Mouse (Mus musculus): ENCODE data around the gene Wrnip1.

The Wrnip1 gene

DNA sequence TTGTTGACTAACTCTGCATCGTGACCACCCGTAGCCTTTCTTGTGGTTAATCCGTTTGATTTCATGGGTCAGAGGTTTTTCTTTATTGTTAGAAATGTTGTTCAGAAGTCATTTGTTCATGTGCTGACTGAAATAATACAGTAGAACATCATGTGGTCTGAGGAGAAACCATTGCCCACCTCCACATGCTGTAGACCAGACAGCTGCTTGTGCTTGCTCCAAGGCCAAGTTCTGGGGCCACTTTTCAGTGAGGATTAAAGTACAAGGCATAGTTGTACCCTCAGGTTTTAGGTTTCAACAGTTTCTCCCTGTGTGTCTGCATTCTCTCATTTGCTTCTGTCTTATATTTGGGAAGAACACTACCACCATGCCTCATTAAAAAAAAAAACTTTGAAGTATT is 5.8 kb downstream of the Wrnip1 start:
- no peak for DNase-seq (ENCODE audit: low spot score in 2 of 2)

DNA sequence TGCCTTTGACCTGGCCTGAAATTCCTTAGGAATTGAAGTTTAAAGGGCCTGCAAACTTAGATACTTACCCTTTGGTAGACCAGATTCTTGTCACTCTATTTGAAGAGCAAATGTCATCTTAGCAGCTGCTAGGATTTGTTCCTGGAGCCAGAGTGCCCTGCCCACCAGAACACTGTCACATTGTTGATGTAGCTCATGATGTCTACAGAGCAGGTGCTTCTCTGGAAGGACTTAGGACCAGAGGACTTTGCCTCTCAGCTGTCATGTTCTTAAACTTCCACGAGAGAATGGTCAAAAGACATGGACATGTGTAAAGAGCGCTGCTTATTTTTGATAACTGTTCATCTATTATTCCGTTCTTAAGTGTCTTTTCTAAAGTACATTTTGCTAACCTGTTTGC is 17.4 kb downstream of the Wrnip1 start:
- DNase-seq (ENCODE audit: low spot score in 2 of 2): no peak

DNA sequence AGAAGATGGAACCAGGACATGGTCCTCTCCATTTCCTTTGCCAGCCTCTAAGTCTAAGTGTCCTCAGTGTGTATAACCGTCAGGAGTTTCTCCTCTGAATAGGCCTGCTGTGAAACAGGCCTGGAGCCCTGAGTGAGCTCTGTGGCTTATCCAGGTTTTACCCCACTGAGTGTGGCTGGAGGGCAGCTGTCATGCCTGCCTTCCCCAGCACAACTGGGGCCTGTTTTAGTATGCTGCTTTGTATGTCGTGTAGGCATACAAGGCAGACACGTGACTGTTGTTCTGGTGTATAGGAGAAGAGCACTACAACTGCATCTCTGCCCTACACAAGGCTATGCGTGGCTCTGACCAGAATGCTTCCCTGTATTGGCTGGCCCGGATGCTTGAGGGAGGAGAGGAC is 18.1 kb downstream of the Wrnip1 start:
- DNase-seq (ENCODE audit: low spot score in 2 of 2): no peak

DNA sequence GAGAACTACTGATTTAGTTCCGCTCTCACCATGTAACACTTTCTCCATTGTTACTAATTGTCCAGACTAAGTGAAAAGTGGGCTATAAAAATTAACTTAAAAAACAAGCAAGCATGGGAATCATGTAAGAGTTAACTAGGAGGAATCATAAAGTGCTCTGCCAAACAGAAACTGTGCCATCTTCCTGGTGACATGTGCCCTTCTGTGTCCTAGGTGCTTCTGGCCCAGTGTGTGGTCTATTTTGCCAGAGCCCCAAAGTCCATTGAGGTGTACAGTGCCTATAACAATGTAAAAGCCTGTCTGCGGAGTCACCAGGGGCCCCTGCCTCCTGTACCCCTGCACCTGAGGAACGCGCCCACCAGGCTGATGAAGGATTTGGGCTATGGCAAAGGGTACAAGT is 19.8 kb downstream of the Wrnip1 start:
- no peak for DNase-seq (ENCODE audit: low spot score in 2 of 2)

DNA sequence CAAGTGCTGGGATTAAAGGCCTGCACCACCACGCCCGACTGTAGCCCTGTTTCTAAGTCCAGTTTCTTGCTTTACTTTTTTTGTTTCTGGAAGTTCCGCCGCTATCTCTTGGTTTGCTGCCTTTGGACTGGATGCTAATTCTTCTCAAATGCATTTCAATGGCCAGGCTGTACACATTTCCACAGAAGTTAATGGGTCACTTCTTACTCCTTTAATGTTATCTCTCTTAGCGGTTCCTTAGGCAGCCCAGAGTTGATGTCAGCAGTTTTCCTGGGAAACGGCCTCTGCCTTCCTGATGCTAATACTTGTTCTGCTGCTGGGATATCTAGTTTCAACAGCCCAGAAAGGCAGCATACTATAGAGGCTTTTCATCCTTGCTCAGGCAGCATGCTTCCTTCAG is 21.3 kb downstream of the Wrnip1 start:
- no peak for DNase-seq (ENCODE audit: low spot score in 2 of 2)

DNA sequence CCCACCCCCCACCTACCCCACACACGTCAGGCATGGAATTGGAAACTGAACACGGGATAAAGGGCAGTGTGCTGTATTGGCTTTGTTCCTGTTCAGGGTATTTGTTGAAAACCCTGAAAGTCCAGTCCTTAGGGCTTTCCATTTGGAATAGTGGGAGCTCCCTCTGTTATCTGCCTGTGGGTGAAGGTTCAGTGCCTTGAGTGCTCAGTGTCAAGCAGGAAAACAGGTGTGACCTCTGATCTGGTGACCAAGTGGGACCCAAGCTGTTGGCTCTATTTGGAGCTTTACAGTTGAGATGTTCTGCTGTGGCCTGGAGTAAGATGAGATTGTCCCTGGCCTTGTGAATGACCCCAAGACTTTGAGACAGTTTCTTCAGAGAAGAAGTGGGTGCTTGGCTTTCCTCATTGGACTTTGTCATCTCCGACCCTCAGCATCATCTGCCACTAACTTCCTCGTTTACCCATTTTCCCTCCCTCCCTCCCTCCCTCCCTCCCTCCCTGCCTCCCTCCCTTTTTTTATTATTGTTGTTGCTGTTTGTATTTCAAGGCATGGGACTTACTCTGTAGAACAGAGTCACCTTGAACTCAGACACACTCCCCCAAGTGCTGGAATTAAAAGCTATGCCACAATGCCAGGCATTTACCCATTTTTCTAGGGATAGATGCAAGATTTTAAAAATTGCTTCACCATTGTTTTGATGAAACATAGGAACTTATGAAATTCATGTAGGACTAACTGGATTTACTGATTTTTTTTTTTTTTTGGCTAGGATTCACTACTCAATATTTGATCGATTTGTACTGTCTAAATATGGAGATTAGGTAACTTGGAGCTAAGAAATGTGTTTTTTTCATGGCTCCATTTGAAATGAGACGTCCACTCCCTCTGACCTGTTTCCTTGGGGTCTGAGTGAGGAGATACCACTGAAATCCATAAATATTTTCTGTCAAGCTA is 22.8 kb downstream of the Wrnip1 start:
- DNase-seq (ENCODE audit: low spot score in 2 of 2): no peak

DNA sequence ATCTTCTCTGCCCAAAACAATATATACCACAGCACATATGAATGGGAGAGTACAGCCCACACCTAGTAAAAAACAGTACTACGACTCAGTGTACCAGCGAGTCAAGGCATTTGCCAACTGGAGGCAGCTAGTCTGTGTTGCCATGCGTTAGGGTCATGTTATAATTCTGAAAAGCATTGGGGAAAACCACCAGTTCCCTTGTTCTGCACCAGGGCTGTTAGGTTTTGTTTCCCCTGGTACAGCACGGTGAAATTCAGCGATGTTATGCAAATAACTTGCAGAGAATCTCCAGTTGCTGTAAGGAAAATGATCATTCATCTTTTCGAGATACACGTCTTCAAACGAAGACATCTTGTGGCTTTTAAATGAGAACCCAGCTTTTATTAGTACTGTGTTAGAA is 23.7 kb downstream of the Wrnip1 start:
- DNase-seq (ENCODE audit: low spot score in 2 of 2): no peak

DNA sequence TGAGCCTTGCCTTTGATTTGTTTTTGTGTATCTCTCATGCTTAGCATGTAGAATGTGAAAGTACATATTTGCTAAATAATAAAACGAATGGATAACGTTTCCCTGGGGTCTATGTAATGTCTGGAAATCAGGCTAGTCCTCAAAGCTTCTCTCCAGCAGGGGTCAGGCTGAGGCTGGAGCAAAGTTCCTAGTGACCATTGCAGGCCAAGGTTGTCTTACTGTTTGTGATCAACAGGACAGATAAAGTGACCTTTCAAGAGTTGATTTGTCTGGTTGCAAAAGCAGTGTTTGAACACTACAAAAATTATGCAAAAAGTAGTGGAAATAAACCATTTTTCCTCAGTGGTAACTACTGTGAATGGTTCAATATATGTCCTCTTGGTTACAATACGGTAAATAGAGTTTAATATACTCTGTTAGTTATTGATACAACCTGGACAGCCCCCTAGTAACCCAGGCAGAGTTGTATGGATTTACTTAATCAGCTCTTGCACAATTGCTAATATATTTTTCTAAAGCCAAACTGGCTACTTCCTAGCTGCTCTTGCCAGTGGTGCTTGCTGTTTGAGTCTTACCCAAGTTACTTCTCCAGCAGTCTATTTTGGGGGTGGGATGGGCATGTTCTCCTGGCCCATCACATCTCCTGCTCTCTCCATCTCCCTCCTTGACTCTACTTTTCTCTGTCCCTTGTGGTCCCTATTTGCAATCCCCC is 25.4 kb downstream of the Wrnip1 start:
- no peak for DNase-seq (ENCODE audit: low spot score in 2 of 2)

DNA sequence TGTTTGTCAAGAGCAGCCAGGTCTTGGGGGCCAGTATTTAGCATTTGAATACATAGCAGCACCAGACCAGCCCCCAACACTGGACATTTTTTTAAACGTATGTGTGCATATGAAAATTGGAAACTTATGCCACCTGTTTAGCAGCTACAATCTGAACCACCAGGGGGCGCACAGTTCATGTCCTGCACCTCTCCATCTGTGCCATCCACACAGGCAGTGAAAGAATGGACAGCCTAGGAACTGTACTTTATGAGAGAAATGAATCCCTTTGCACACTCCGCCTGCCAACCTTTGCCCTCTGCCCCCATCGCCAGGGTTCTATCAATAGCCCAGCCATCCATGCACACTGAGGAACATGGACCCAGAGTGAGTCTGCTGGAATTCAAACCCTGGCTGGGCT is 26.1 kb downstream of the Wrnip1 start:
- peak; percentile 60 to 62 for DNase-seq (ENCODE audit: low spot score in 2 of 2)

DNA sequence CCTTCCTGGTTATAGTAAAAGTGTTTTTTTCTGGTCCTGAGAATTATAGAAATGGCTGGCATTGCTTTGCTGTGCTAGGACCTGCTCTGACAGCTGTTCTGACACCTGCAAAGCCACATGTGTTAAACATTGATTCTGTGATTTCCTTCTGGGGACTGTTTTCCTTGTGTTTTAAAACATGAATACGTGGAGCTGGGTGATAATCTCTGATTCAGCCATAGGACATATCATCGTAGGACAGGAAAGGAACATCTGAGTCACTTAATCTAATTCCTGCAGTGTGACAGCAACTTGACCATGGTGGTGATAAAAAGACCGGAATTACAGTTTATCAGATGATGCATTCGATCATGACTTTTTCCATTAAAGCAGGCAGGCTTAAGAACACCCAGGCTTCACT is 27.0 kb downstream of the Wrnip1 start:
- DNase-seq (ENCODE audit: low spot score in 2 of 2): no peak

DNA sequence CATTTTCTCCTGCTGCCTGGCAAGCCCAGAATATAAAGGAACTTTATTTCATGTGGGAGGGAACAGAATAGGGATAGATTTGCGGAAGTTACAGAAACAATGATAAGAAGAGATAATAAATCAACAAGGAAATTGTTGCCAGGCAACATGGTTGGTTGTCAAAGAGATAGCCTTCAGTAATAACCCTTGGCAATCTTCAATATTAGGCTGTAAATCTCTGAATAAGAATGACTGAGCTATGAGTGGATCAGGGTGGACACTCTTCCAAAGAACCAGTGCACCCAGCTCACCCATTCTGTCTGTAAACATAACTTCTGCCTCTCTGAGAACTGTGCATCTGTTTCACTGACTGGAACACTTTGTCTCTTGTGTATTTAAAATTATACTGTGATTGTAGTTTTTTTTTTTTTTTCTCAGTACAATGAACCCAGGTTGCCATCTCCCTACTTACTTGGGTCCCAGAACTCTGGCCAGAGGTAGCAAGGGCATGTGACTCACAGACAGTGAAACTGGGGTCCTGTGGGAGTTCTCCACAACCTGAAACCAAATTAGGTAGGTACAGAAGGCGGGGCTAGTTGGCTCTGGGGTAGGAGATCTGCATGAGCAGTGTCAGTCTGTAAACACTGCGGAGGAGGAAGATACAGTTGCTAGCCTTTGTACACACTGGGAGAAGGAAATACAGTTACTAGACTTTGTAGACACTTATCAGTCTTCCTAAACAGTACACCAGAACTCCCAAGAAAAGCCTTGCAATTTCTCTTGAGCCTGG is 29.9 kb downstream of the Wrnip1 start:
- no peak for DNase-seq (ENCODE audit: low spot score in 2 of 2)

DNA sequence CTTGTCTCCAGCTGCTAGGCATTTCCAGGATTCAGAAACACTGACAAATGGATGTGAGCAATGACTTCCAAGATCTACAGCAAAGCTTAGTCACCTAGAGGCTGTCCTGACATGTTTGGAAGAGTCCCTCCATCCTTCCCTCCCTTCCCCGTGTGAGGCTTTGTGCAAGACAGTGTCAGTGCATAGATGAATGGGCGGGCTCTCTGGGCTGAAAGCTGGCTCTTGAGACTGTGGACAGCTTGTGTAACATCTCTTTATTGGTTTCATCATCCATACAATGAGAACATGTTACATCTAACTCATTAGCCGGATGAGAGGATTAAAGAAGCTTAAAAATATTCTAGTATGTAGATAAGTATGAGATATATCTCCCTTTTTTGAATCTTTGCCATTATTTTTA is 30.9 kb downstream of the Wrnip1 start:
- DNase-seq (ENCODE audit: low spot score in 2 of 2): no peak

DNA sequence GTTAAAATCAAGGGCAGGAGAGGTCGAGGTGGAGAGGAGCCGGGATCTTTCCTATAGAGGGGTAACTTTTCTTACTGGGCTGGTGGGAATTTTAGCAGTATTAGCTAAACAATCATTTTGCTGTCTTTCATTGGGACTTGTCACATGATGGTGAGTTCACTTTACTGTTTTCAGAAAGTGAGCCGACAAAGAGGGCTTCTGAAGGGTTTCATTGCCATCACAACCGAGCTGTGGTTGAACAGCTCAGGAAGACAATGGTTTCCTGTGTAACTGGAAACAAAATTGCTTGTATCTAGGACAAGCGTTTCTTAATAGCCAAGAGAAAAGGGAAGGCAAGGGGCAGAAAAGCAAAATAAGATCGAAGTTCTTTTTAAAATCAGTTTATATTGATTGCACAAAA is 31.4 kb downstream of the Wrnip1 start:
- DNase-seq (ENCODE audit: low spot score in 2 of 2): no peak

DNA sequence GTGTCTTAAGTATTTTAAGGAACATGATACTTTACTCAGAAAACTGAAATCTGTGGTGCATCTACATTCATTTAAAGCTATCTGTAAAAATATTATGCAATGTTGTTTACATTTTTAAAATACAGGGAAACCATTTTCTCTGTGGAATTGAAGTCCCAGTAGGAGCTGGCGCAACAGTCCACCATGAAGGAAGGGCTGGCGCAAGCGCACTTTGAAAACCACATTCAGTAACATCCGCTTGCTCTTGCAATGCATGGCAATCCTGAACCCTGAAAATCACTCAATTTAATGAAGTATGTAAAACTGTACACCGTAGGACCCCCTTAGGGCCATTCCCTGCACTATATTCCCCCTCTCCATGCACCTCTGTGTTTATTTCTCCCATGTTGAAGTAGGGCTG is 32.7 kb downstream of the Wrnip1 start:
- no peak for DNase-seq (ENCODE audit: low spot score in 2 of 2)

DNA sequence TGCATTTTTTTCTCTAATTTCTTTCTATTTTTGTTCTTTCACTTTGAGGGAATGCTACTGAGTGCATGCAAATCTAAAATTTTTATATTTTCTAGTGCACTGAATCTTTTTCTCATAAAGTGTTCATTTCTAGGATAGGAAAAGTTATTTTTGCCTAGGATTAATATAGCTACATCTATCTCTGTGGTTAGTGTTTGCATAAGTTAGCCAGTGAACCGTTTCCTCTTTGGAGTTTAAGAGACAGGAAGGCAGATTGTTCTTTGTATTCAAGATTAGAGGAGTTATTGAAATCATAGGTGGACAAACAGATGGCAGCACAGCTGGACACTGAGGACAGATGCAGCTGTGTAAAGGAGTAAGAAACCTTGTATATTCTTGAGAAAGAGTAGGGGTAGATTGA is 37.5 kb downstream of the Wrnip1 start:
- DNase-seq (ENCODE audit: low spot score in 2 of 2): no peak

DNA sequence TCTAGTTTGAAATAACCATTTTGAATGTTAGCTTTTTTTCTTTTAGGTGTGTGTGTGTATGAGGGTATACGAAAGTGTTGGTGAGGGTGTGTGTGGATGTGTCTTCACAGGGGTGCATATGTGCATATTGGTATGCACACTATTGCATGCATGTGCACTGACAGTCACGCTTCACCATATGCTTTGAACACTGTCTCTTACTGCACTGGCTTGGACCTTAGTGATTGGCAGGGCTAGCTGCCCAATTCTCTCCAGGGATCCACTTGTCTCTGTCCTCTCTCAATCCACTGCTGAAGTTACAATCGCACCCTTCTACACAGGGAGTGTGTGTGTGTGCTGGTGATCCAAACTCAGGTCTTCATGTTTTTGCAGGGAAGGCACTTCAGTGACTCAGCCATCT is 39.5 kb downstream of the Wrnip1 start:
- no peak for DNase-seq (ENCODE audit: low spot score in 2 of 2)

DNA sequence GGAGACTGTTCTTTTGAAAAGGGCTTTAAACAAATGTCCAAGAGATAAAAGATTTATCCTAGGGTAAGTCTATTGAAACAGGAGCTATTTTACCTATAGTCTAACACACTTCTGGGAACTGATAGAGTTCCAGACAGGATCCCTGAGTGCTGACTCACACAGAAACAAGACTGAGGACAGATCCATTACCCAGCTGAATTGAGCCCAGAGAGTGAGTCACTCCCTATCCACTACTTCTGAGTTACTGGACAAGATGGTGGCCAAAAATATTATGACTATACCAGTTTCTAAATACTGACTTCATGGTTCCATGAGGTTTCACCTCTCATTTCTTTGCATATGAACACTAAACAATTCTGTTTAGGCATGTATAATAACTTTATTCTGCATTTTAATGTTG is 44.4 kb downstream of the Wrnip1 start:
- no peak for DNase-seq (ENCODE audit: low spot score in 2 of 2)

DNA sequence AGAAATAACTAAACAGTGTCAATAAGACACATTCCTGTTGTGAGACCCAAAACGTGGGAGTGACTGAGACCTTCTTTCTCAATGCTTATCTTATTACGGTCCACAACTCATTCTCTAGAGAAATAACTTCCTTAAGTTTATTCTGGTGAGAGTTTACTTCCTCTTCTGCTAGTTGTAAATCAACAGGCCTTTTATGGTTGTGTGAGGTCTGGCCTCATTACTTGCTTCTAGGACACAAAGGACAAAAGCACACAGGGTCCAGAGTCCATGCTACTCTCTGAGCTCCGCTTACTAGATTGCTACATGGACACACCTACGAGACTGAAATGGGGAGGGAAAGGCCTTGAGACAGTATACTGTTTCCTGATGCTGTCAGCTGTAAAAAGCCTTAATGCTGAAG is 47.3 kb downstream of the Wrnip1 start:
- no peak for DNase-seq (ENCODE audit: low spot score in 2 of 2)

DNA sequence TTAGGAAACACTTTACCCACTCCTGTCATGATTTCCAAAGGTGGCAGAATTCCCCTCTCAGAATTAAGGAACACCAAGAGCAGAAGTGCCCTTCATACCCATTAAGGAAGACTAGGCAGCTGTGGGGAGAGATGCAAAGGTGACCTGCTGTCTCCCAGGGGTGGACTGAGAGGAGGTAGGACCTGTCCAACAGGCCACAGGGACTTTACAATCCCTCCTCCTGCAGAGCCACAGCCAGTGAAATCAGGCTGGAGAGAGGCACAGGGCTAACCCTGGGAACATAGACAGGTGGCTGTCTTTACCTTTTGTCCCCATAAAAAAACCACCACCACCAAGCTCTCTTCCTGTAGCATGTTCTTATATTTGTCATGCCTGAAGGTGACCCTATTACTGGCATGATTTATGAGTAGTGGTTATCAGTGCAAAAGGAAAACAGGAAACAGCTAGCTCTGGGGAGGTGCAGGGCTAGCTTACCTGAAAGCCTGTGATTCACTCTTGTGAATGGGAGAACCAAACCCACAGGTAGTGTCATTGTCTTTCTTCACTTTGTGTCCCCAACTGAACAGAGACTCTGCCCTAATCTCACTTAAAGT is 47.8 kb downstream of the Wrnip1 start:
- no peak for DNase-seq (ENCODE audit: low spot score in 2 of 2)

DNA sequence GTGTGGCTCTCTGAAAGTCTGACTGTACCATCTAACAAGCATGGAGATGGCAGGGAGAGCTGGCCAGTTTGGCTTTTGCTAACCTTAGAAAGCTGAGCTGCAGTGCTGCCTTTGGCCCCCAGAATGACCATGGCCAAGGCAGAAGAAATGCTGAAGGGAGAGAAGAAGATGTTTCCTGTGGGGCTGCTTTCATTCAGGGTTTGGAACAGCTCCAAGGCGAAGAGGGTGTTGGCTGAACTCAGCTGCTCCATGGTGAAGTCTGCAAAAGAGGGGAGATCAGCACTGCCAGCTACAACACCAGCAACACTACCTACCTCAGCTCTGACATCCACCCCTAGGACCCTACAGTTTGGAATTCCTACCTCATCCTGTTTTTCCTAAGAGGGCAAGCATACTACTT is 48.3 kb downstream of the Wrnip1 start:
- DNase-seq (ENCODE audit: low spot score in 2 of 2): no peak

DNA sequence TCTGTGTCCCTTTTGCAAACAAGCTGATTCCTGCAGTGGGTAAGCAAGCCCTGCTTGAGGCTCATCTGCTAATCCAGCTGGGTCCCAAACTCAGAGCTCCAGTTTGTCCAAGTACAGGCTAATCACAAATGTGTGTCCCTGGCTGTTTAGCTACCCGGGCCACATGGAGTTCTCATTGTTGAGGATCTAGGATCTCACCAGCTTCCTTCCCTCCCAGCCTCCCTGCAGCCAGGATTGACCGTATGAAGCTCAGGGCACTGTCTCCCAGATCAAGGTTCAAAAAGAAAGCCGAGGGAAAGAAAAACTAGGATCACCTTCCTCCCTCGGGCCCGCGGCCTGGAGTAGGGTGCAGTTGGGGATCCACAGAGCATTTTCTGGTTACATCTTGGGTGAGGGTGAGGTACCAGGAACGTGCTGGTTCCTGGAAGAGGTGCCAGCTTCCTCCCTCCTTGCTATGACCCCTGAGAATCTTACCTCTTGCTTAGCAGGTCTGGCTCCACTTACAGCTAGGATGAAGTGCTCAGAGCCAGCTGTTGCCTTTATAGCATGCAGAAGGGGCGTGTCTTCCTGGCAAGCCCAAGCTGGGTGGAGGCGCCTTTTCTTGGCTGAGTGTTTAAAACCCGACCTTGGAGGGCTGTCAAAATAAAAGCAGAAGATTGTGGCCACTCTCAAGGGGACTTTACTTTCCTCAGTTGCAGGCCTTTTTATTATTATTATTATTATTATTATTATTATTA is 49.0 kb downstream of the Wrnip1 start, which contains the start of gene Serpinb1a:
Gene Serpinb1a (minus strand): TSS at position 518 of the 737 bp plus-strand sequence.
- no peak for DNase-seq (ENCODE audit: low spot score in 2 of 2)

All from right cerebral cortex, postnatal 10 days (tissue).